Mouse (Mus musculus) CH12.LX (cell line): ENCODE measurements around the gene Phyhd1. TPM values are rescaled to one million over a fixed set of nuclear protein-coding genes. Genes with fewer than 3 reads are reported as not detected.
A peak's percentile ranks its signal among the peaks of the same experiment; 100 is the strongest.

Source experiments
- DNase-seq: peaks from one replicate; pipeline ENCODE4 v3.0.0-alpha.2; 2013; ENCODE audit errors: extremely low read depth
- H3K27ac ChIP-seq: 2 replicates; pipeline ENCODE4 v1.5.1; 2012; ENCODE audit warnings: low read depth, mild to moderate bottlenecking, control low read depth, moderate library complexity; ENCODE audit not compliant: insufficient read depth
- H3K27me3 ChIP-seq: replicated peaks from 2 replicates; pipeline ENCODE3; 2012; ENCODE audit warnings: inconsistent platforms
- H3K36me3 ChIP-seq, 2 experiments: replicated peaks in 1 of 2; 2 replicates each; pipeline versions ENCODE3 to v1.6.1; 2012; ENCODE audit warnings: inconsistent platforms in 1 of 2, low read length in 1 of 2, mild to moderate bottlenecking in 1 of 2, mixed read lengths in 1 of 2, moderate library complexity in 1 of 2; ENCODE audit not compliant: control insufficient read depth in 1 of 2, insufficient read depth in 1 of 2
- H3K4me1 ChIP-seq, 2 experiments: 2 replicates each; pipeline ENCODE4 v1.6.1; 2012; ENCODE audit warnings: inconsistent platforms in 1 of 2, moderate library complexity in 1 of 2; ENCODE audit not compliant: insufficient read depth in 2 of 2, control insufficient read depth in 1 of 2
- H3K4me2 ChIP-seq: 2 replicates; pipeline ENCODE4 v1.6.1; 2012; ENCODE audit warnings: low read depth, mild to moderate bottlenecking, control low read depth; ENCODE audit not compliant: poor library complexity, insufficient read depth, severe bottlenecking
- H3K4me3 ChIP-seq, 3 experiments: fragments of 150-350 bp in 1 of 3; sonication (generic) in 1 of 3; replicated peaks in 1 of 3; 2 replicates each; pipeline versions ENCODE3 to v1.5.1; 2011 to 2012; ENCODE audit warnings: low read depth in 2 of 3, low read length in 2 of 3, mild to moderate bottlenecking in 2 of 3, moderate library complexity in 2 of 3, control low read depth in 1 of 3, improper control_type of control experiment in 1 of 3, inconsistent platforms in 1 of 3, mixed read lengths in 1 of 3; ENCODE audit not compliant: poor library complexity in 1 of 3
- H3K79me2 ChIP-seq: replicated peaks from 2 replicates; pipeline ENCODE4 v1.6.1; 2012; ENCODE audit warnings: mild to moderate bottlenecking, moderate library complexity; ENCODE audit not compliant: control insufficient read depth, poor library complexity, insufficient read depth, severe bottlenecking; ENCODE audit errors: extremely low read depth
- H3K9ac ChIP-seq: 2 replicates; pipeline ENCODE4 v1.6.1; 2012; ENCODE audit warnings: low read depth, mild to moderate bottlenecking, control low read depth, moderate library complexity; ENCODE audit not compliant: insufficient read depth
- H3K9me3 ChIP-seq: replicated peaks from 2 replicates; pipeline ENCODE3; 2012; ENCODE audit warnings: low read length, inconsistent platforms, mixed read lengths
- BHLHE40 ChIP-seq: IDR thresholded peaks from 2 replicates; pipeline ENCODE4 v1.6.1; 2011; ENCODE audit warnings: mild to moderate bottlenecking, low read depth, low read length, improper control_type of control experiment
- CHD2 ChIP-seq: IDR thresholded peaks from 2 replicates; pipeline ENCODE4 v1.6.1; 2011; ENCODE audit warnings: low read length, improper control_type of control experiment
- JUN ChIP-seq: IDR thresholded peaks from 2 replicates; pipeline ENCODE4 v1.6.1; 2011; ENCODE audit warnings: low read depth, mild to moderate bottlenecking, low read length, improper control_type of control experiment, moderate library complexity; ENCODE audit not compliant: insufficient read depth
- MAX ChIP-seq: IDR thresholded peaks from 2 replicates; pipeline ENCODE4 v1.6.1; 2011; ENCODE audit warnings: low read length, improper control_type of control experiment
- NRF1 ChIP-seq: IDR thresholded peaks from 2 replicates; pipeline ENCODE4 v1.6.1; 2014; ENCODE audit warnings: low read depth, mild to moderate bottlenecking, inconsistent platforms, low read length, improper control_type of control experiment, moderate library complexity
- POLR2A ChIP-seq: IDR thresholded peaks from 2 replicates; pipeline ENCODE4 v1.6.1; 2011; ENCODE audit warnings: low read depth, mild to moderate bottlenecking, improper control_type of control experiment, low read length
- RAD21 ChIP-seq: IDR thresholded peaks from 2 replicates; pipeline ENCODE4 v1.6.1; 2011; ENCODE audit warnings: low read depth, mild to moderate bottlenecking, low read length, improper control_type of control experiment, moderate library complexity
- SIN3A ChIP-seq: IDR thresholded peaks from 2 replicates; pipeline ENCODE4 v1.6.1; 2012; ENCODE audit warnings: low read length, improper control_type of control experiment, inconsistent platforms
- TCF12 ChIP-seq: IDR thresholded peaks from 2 replicates; pipeline ENCODE4 v1.6.1; 2014; ENCODE audit warnings: low read depth, mild to moderate bottlenecking, inconsistent platforms, low read length, improper control_type of control experiment
- USF2 ChIP-seq: conservative IDR thresholded peaks from 2 replicates; pipeline ENCODE4 v1.6.1; 2011; ENCODE audit warnings: low read depth, low read length, improper control_type of control experiment
- ZKSCAN1 ChIP-seq: IDR thresholded peaks from 2 replicates; pipeline ENCODE4 v1.6.1; 2012; ENCODE audit warnings: low read depth, inconsistent platforms, low read length, improper control_type of control experiment, borderline replicate concordance
- ZNF384 ChIP-seq: IDR thresholded peaks from 2 replicates; pipeline ENCODE4 v1.6.1; 2012; ENCODE audit warnings: low read depth, low read length, improper control_type of control experiment, inconsistent platforms
- dilution Hi-C: fragments of 300-500 bp; cut with MboI; formaldehyde crosslinking; loops from 2 replicates; pipeline ENCODE4 v1.14.3; 2020; ENCODE audit warnings: low sequenced_read_pairs; ENCODE audit not compliant: extremely low pct_unique_long_range_greater_than_20kb, extremely low pct_ligation_motif_present
- in situ Hi-C: fragments of 300-500 bp; cut with MboI; formaldehyde crosslinking; loops from 3 replicates; pipeline ENCODE4 v1.14.3; 2019; ENCODE audit warnings: low sequenced_read_pairs, low pct_ligation_motif_present, low pct_unique_long_range_greater_than_20kb, mixed read lengths
- polyA plus RNA-seq: library from polyadenylated mRNA; unstranded; fragments of >175 nt; gene quantifications from 2 replicates; pipeline ENCODE4 v1.2.1, GENCODE M21; 2012; ENCODE audit warnings: low read depth; ENCODE audit not compliant: insufficient read length
- total RNA-seq, 2 experiments: library from RNA; depleted of rRNA; stranded (reverse); fragments of 300-350 nt in 1 of 2; fragments of >200 nt in 1 of 2; gene quantifications; 2 replicates each; pipeline ENCODE4 v1.2.3; 2012 to 2014

Gene Phyhd1
- total and polyA plus RNA-seq, 3 experiments: 7.1 to 9.7 (median 8.9) TPM

DNA sequence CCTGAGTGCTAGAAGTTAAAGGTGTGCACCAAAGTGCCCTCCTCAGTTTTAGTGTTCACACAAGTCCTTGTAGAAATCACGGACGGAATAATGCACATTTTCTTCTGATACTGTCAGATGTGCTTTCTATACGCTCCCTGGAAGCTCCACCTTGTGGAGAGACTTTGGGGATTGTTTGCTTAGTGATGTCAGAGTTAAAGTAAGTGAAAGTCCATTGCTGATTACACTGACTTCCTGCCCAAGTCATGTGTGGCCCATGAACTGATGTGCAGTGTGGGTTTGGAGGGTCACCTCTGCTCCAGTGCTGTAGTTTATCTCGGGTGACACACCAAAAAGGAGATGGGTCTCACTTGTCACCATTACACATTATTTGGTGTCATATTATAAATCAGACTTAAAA, 53.3 kb downstream of the Phyhd1 start:
- no peaks in the 10 kb centered on the region for H3K27me3 ChIP-seq
- H3K79me2 ChIP-seq: no peaks in the 10 kb centered on the region
- H3K9me3 ChIP-seq: no peaks in the 10 kb centered on the region
- H3K4me3 ChIP-seq: no peak overlapping the region
- peaks cover 68 to 93% of the 10 kb centered on the region in 2 experiments for H3K36me3 ChIP-seq
- H3K9ac ChIP-seq: no peak overlapping the region
- no peak overlapping the region for H3K27ac ChIP-seq
- in situ Hi-C loops: no loop called here
- TF ChIP-seq CHD2: no peak
- no peak for TF ChIP-seq JUN
- TF ChIP-seq MAX: no peak
- no peak for TF ChIP-seq POLR2A
- no peak for TF ChIP-seq RAD21
- no peak for TF ChIP-seq TCF12
- TF ChIP-seq ZNF384: no peak
- no peak for TF ChIP-seq USF2
- TF ChIP-seq SIN3A: no peak
- no peak for TF ChIP-seq ZKSCAN1
- H3K4me2 ChIP-seq: no peak overlapping the region
- DNase-seq: no peak
- dilution Hi-C loops: no loop called here
- no peaks in the 10 kb centered on the region for H3K4me1 ChIP-seq

DNA sequence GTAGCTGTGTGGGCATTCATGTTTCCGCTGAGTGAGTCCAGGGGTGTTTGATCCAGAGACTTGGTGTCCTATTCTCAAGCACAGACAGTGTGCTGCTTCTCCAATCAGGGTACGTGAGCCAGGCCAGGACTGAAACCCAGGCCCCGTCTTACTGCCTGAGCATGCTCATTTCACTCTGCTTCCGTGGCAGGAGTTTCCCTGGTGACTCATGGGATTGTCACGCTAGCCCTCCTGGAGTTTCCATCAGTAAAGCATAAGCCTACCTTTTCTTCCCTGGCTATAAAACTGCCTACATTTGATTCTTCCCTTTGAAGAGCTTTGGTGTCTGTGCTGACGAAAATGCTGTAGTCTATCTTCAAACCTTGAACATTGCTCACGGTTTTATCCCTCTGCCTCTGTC, 57.1 kb downstream of the Phyhd1 start:
- no peaks in the 10 kb centered on the region for H3K79me2 ChIP-seq
- dilution Hi-C loops: no loop called here
- TF ChIP-seq POLR2A: no peak
- 0 out of 2 replicates have a peak, but pooled peaks have one; percentile 36 for TF ChIP-seq NRF1
- in situ Hi-C loops: no loop called here
- no peaks in the 10 kb centered on the region for H3K27me3 ChIP-seq
- no peaks in the 10 kb centered on the region for H3K9me3 ChIP-seq
- no peak overlapping the region for H3K4me3 ChIP-seq
- DNase-seq: no peak
- H3K27ac ChIP-seq: no peak overlapping the region
- no peak overlapping the region for H3K4me2 ChIP-seq
- peaks cover 70 to 93% of the 10 kb centered on the region in 2 experiments for H3K36me3 ChIP-seq
- H3K9ac ChIP-seq: no peak overlapping the region
- H3K4me1 ChIP-seq: no peaks in the 10 kb centered on the region

DNA sequence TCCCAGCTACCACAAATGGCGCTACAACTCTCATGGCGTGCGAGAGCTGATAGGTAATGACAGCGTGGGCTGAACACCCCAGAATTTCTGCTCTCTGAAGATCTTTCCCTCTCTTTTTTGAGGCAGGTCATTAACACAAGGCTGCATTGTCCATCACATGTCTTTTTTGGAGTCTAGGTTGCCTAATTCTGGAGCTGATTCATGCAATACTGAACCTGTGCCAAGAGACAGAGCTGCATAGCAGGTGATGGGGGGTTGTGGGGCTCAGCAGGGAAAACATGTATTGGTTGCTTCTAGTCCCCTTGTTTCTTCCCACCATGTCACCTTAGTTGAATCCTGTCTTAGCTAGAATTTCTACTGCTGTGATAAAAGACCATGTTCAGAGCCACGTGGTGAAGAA, 59.3 kb downstream of the Phyhd1 start:
- no peak overlapping the region for H3K27ac ChIP-seq
- in situ Hi-C loops (no loop called here), dilution Hi-C loops (no loop called here)
- H3K4me1 ChIP-seq: no peaks in the 10 kb centered on the region
- peaks cover 75 to 97% of the 10 kb centered on the region in 2 experiments for H3K36me3 ChIP-seq
- TF ChIP-seq BHLHE40 (no peak), CHD2 (no peak), JUN (no peak), MAX (no peak)
- H3K9me3 ChIP-seq: no peaks in the 10 kb centered on the region
- no peak overlapping the region for H3K4me2 ChIP-seq
- no peaks in the 10 kb centered on the region for H3K79me2 ChIP-seq
- no peak overlapping the region for H3K9ac ChIP-seq
- DNase-seq: no peak
- no peak overlapping the region for H3K4me3 ChIP-seq
- no peaks in the 10 kb centered on the region for H3K27me3 ChIP-seq
